Mouse (Mus musculus): ENCODE measurements around the gene Pde1c. TPM values are rescaled to one million over a fixed set of nuclear protein-coding genes. Genes with fewer than 3 reads are reported as not detected.
A peak's percentile ranks its signal among the peaks of the same experiment; 100 is the strongest.

Gene Pde1c
- total and polyA plus RNA-seq, 2 experiments, result 0.37 TPM; not detected in 1

DNA sequence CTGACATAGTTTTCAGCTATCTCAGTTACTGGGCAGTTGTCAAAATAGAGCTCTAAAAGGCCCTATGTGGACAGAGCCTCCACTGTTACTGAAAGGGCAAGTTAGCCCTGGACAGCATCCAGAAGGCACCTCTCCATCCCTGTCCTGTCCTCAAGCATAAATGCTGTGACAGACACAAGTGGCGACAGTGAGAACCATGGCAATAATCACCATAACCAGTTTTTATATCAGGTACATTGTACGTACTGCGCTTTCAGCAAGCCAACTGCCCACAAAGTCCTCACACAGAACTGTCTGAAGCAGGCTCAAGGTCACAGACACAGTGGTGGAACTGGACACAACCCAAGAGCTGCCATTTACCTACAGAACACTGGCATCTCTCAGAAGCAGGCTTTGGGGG lies 195.2 kb downstream of the Pde1c start:
- Histone ChIP-seq H3K4me3 (ENCODE audit: insufficient read depth, low read depth, low read length) (no peak overlapping the region), H3K36me3 (ENCODE audit: control insufficient read depth, insufficient read depth, low read length) (no peaks in the 10 kb centered on the region), H3K27me3 (ENCODE audit: control insufficient read depth, insufficient read depth, low read length) (no peaks in the 10 kb centered on the region), H3K4me1 (ENCODE audit: control insufficient read depth, insufficient read depth, low read length) (no peaks in the 10 kb centered on the region), H3K27ac (replicated peaks; ENCODE audit: insufficient read depth, low read depth, low read length) (no peak overlapping the region), H3K9ac (ENCODE audit: low read depth, low read length) (no peak overlapping the region), H3K79me2 (ENCODE audit: control insufficient read depth, insufficient read depth, low read length) (no peaks in the 10 kb centered on the region)
- TF ChIP-seq POLR2A (IDR thresholded peaks at IDR 0.05; ENCODE audit: extremely low read depth, insufficient read depth, low read length) (no peak), CTCF (IDR thresholded peaks at IDR 0.05; ENCODE audit: low read depth, low read length) (no peak)
- WGBS, result 92% methylated on average over 3 of the region's 3 CpGs
- DNase-seq (ENCODE audit: extremely low read depth, low read depth, low spot score), result no peak

GRCm38 (mm10) chr6:56373046-56373751 lies 195.7 kb downstream of the Pde1c start:
- no peaks in the 10 kb centered on the region for H3K4me1 ChIP-seq (ENCODE audit: control insufficient read depth, insufficient read depth, low read length)
- peak; percentile 21 for DNase-seq (ENCODE audit: extremely low read depth, low read depth, low spot score)
- H3K4me3 ChIP-seq (ENCODE audit: insufficient read depth, low read depth, low read length), result no peak overlapping the region
- H3K27ac ChIP-seq (replicated peaks; ENCODE audit: insufficient read depth, low read depth, low read length), result no peak overlapping the region
- no peaks in the 10 kb centered on the region for H3K79me2 ChIP-seq (ENCODE audit: control insufficient read depth, insufficient read depth, low read length)
- TF ChIP-seq CTCF (IDR thresholded peaks at IDR 0.05; ENCODE audit: low read depth, low read length) (no peak), POLR2A (IDR thresholded peaks at IDR 0.05; ENCODE audit: extremely low read depth, insufficient read depth, low read length) (no peak)
- no peaks in the 10 kb centered on the region for H3K36me3 ChIP-seq (ENCODE audit: control insufficient read depth, insufficient read depth, low read length)
- no peak overlapping the region for H3K9ac ChIP-seq (ENCODE audit: low read depth, low read length)
- WGBS, result 26% methylated on average over 10 of the region's 10 CpGs
- no peaks in the 10 kb centered on the region for H3K27me3 ChIP-seq (ENCODE audit: control insufficient read depth, insufficient read depth, low read length)

DNA sequence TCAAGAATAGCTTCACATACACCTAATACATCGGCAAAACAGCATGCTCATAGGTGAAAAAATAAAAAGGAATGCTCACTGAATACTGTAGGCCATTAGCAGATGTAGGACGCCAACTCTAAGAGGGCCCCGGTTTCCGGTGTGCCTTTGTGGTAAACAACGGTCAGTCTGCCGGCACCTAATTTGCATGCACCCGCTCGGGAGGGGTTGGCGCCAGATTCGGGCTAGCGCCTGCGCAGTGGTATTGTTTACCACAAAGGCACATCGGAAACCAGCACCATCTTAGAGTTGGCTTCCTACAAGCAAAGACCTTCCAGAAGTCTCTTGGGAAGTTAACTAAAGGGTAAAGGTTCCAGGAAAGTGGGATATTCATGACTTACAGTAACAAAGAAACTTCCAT lies 199.4 kb downstream of the Pde1c start:
- H3K79me2 ChIP-seq (ENCODE audit: control insufficient read depth, insufficient read depth, low read length), result no peaks in the 10 kb centered on the region
- TF ChIP-seq POLR2A (IDR thresholded peaks at IDR 0.05; ENCODE audit: extremely low read depth, insufficient read depth, low read length) (no peak), CTCF (IDR thresholded peaks at IDR 0.05; ENCODE audit: low read depth, low read length) (no peak)
- H3K36me3 ChIP-seq (ENCODE audit: control insufficient read depth, insufficient read depth, low read length), result no peaks in the 10 kb centered on the region
- H3K27me3 ChIP-seq (ENCODE audit: control insufficient read depth, insufficient read depth, low read length), result no peaks in the 10 kb centered on the region
- DNase-seq (ENCODE audit: extremely low read depth, low read depth, low spot score), result no peak
- no peaks in the 10 kb centered on the region; the same call in 1 of the 2 replicates for H3K4me1 ChIP-seq (ENCODE audit: control insufficient read depth, insufficient read depth, low read length)
- H3K4me3 ChIP-seq (ENCODE audit: insufficient read depth, low read depth, low read length), result no peak overlapping the region
- 91% methylated on average over 13 of the region's 13 CpGs for WGBS
- H3K9ac ChIP-seq (ENCODE audit: low read depth, low read length), result no peak overlapping the region
- H3K27ac ChIP-seq (replicated peaks; ENCODE audit: insufficient read depth, low read depth, low read length), result no peak overlapping the region

DNA sequence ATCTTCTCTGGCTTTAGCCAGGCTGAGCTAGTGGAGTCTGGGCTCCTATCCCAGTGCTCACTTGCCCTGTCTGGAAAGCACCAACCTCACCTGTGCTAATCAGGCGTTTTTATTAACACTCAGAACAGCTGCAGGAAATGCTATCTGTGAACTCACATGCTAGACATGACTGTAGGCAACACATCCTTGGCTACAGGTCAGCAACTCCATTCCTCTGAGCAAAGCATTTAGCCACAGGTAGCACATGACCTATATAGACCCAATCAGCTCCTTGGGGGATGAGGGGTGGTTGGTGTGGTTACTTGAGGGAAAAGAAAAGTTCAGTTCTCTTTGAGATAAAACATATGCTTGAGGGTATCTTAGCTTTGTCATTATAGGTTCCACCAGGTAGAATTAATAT lies 200.8 kb downstream of the Pde1c start:
- no peak for DNase-seq (ENCODE audit: extremely low read depth, low read depth, low spot score)
- H3K36me3 ChIP-seq (ENCODE audit: control insufficient read depth, insufficient read depth, low read length), result no peaks in the 10 kb centered on the region
- 56% methylated on average over 1 of the region's 1 CpGs for WGBS
- no peaks in the 10 kb centered on the region for H3K79me2 ChIP-seq (ENCODE audit: control insufficient read depth, insufficient read depth, low read length)
- H3K27ac ChIP-seq (replicated peaks; ENCODE audit: insufficient read depth, low read depth, low read length), result no peak overlapping the region
- no peaks in the 10 kb centered on the region for H3K27me3 ChIP-seq (ENCODE audit: control insufficient read depth, insufficient read depth, low read length)
- H3K4me1 ChIP-seq (ENCODE audit: control insufficient read depth, insufficient read depth, low read length), result no peaks in the 10 kb centered on the region; the same call in 1 of the 2 replicates
- H3K9ac ChIP-seq (ENCODE audit: low read depth, low read length), result no peak overlapping the region
- no peak for TF ChIP-seq CTCF (IDR thresholded peaks at IDR 0.05; ENCODE audit: low read depth, low read length)
- no peak for TF ChIP-seq POLR2A (IDR thresholded peaks at IDR 0.05; ENCODE audit: extremely low read depth, insufficient read depth, low read length)
- no peak overlapping the region for H3K4me3 ChIP-seq (ENCODE audit: insufficient read depth, low read depth, low read length)

GRCm38 (mm10) chr6:56367257-56367656 lies 201.6 kb downstream of the Pde1c start:
- DNase-seq (ENCODE audit: extremely low read depth, low read depth, low spot score), result no peak
- no peaks in the 10 kb centered on the region; the same call in 1 of the 2 replicates for H3K4me1 ChIP-seq (ENCODE audit: control insufficient read depth, insufficient read depth, low read length)
- H3K27me3 ChIP-seq (ENCODE audit: control insufficient read depth, insufficient read depth, low read length), result 0 out of 2 replicates have a peak, but pooled peaks cover under 1% of the 10 kb centered on the region
- H3K9ac ChIP-seq (ENCODE audit: low read depth, low read length), result no peak overlapping the region
- no peak for TF ChIP-seq CTCF (IDR thresholded peaks at IDR 0.05; ENCODE audit: low read depth, low read length)
- no peak overlapping the region for H3K4me3 ChIP-seq (ENCODE audit: insufficient read depth, low read depth, low read length)
- H3K79me2 ChIP-seq (ENCODE audit: control insufficient read depth, insufficient read depth, low read length), result no peaks in the 10 kb centered on the region
- no peak overlapping the region for H3K27ac ChIP-seq (replicated peaks; ENCODE audit: insufficient read depth, low read depth, low read length)
- no peaks in the 10 kb centered on the region for H3K36me3 ChIP-seq (ENCODE audit: control insufficient read depth, insufficient read depth, low read length)

GRCm38 (mm10) chr6:56362650-56363049 lies 206.3 kb downstream of the Pde1c start:
- Histone ChIP-seq H3K36me3 (ENCODE audit: control insufficient read depth, insufficient read depth, low read length) (no peaks in the 10 kb centered on the region), H3K27me3 (ENCODE audit: control insufficient read depth, insufficient read depth, low read length) (0 out of 2 replicates have a peak, but pooled peaks cover 3% of the 10 kb centered on the region), H3K4me1 (ENCODE audit: control insufficient read depth, insufficient read depth, low read length) (no peaks in the 10 kb centered on the region; the same call in 1 of the 2 replicates), H3K27ac (replicated peaks; ENCODE audit: insufficient read depth, low read depth, low read length) (no peak overlapping the region), H3K79me2 (ENCODE audit: control insufficient read depth, insufficient read depth, low read length) (no peaks in the 10 kb centered on the region), H3K9ac (ENCODE audit: low read depth, low read length) (no peak overlapping the region), H3K4me3 (ENCODE audit: insufficient read depth, low read depth, low read length) (no peak overlapping the region)
- no peak for DNase-seq (ENCODE audit: extremely low read depth, low read depth, low spot score)
- TF ChIP-seq CTCF (IDR thresholded peaks at IDR 0.05; ENCODE audit: low read depth, low read length), result no peak
- no peak for TF ChIP-seq POLR2A (IDR thresholded peaks at IDR 0.05; ENCODE audit: extremely low read depth, insufficient read depth, low read length)
- WGBS, result 12% methylated on average over 5 of the region's 5 CpGs
